Mouse (Mus musculus): ENCODE measurements around the gene Gm9821.
A peak's percentile ranks its signal among the peaks of the same experiment; 100 is the strongest.

The Gm9821 gene

DNA sequence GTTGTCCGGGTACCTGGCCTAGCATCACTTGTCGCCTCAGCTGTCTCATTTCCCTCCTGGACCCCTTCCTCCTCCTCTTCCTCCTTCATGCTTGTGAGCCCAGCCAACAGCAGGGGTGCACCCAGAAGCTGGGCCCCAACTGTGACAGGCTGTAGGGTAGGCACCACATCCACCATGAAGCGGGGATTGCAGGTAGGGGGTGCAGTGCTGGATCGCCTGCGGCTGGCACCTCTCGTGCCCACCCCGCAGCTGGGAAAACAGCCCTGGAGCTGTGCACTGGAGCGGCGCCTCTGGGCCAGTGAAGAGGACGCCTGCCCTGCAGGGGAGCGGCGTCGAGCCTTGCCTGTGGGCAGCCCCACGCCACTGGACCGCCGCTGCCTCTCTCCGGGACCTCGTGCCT is at the start of gene Gm9821:
Gm9821 (plus strand) TSS at position 221 of the 400 bp plus-strand sequence.
- peak; percentile 58 for DNase-seq

DNA sequence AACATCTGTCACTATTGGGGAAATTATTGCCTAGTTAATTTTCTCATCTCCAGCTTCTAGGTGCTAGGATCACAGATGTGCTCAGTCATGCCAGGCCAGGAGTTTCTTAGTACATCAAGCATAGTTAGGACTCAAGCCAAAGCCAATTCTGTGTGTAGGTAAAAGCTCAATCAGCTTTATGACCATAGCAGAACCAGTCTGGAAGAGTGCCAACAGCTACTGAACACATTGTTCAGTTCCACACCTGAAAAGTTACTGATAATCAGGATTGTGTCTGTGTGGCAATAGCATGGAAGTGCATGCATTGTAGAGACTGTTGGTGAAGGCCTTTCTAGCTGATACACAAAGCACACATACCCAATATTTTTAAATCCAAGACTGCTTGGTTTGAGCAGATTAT is 47.5 kb upstream of the Gm9821 start:
- no peak for DNase-seq

DNA sequence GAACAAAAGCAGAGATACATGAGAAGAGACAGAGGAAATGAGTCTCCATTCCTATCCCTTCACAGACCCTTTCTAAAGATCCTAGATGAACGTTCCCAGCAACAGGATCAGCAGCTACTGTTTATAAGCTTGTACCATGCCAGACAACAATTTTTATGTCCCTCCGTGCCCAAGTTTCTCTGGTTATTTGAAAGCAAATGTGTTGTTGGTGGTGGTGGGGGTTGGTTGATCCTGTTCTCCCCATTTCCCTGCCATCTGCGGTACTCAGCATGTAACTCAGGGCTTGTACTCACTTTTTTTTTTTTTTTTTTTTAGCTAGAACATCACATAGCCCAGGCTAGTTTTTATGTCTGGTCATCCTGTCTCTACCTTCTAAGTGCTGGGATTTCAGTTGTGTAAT is 46.4 kb upstream of the Gm9821 start:
- DNase-seq = no peak

DNA sequence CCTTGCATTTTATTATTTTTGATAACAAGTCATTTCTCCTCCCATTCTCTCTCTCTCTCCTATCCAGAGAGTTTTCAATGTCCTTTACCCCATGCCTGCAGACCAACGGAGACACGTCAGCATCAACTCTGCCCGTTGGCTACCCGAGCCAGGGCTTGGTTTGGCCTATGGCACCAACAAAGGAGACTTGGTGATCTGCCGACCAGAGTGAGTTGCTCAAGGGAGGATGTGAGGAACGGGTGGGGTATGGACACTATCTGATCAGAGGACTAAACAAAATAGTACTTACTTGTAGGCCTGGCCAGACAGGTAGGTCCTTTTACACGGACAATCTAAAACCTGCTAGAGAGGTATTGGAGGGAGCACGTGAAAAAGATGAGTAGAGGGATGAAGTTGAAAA is 45.1 kb upstream of the Gm9821 start:
- DNase-seq = no peak

DNA sequence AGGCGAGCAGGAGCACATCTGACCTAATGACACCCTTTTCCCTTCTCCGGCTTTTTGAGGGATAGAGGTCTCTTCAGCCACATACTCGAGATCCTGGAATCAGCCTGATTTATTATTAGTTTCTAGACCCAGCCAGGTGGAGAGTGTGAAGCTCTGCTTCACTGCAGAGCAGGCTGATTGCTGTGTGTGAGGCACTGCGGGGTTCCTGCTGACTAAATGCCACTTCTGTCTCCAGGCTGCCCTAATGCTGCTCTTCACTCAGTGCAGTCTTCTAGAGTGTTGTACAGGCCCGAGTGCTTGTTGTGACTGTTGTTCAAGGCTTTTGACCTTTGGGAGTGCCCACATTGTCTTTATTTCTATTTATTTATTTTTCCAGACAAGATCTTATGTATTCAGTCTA is 43.2 kb upstream of the Gm9821 start:
- peak; percentile 59 for DNase-seq

DNA sequence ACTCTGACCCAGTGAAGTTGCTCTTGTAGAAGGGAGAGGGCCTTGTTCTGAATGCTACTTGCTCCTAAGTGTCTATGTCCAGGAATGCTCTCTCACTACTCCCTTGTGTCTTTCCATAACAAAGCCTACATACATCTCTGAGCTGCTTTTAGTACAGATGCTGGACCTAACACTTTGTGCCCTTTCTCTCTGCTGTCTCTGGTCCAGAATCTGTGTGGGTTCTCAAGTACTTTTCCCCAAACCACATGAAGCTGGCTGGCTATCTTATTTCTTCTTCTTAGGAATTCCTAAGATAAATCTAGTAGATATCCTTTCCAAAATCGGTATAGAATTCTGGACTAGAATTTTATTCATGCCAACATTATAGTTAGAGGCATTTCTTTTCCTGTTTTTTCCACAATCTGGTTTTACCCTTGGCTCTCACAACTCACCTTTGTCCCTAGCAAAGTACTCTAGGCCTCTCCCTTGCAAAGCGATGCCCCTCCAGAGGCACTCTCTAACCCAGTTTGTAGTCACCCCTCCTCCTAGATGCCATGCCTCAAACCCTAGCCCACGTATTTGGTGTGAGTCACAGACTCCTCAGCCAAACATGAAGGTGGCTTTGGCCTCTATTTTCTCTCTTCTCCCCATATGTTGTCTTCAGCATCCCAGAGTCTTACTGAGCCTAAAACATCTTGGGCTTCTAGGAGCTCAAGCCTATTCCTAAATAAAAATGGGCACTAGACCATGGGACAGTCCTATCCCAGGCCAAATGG is 42.2 kb upstream of the Gm9821 start:
- no peak for DNase-seq

DNA sequence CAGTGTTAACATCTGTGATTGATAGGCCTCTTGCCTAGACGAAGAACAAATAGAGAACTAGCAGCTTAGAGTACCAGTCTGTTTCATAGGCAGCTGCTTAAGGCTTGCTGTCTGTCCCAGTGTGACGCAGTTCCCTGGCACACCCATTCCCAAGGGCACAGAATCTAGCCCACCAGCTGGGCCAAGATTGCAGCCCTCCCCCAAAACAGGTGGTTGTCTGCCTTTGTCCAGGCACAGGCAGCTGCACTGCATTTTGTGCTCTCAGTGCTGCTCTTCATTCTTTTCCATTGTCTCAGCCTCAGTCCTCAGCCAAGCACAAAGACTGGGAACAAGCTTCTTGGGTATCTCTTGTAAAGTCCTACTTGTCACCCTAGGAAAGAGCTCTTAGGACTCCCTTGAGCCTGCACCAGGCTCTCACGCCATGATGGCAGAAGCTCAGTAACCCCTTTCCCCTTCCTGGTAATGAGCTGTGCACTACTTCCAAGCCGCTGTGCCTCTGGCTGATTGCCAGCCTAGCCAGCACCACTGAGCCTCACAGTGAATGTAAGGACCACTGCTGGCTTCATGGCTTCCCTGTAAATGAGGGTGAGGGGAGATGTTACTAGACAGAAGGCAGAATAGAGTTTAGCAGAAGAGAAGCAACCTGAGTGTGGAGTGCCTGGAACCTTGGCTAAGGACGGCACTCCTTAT is 40.7 kb upstream of the Gm9821 start:
- no peak for DNase-seq

DNA sequence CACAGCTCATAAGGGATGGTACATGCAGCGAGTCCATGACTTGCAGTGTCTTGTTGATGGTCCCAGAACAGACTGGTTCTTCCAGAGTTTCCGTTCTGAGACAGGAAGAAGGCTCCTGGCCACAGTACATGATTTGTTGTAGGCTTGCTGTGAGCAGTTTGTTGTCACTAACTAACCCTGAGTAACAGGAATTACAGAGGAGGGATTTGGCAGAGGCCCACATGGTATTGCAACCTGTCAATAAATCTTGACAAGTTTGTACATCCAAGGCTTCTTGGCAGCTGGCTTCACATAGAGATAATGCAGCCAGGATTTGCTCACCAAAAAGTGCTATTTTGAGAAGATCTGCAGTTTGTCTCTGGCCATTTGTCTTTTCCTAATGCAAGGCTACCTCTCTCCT is 39.4 kb upstream of the Gm9821 start:
- no peak for DNase-seq

DNA sequence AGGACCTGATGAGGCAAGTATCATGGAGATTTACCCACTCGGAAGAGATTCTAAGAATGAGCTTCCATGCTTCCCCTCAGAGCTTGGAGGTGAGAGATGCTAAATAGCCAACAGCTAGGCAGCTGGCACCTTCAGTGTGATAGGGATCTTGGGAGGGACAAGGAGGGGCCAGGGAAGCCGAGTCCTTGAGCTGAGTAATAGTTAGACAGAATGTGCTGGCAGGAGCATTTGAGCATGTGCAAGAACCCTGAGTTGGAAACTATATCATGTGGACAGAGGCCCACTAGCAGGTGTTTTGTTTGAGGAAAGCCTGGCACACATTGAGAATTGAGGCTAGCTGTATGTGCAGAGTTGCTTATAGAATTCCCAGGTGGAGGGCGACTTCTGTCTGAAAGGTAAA is 32.9 kb upstream of the Gm9821 start:
- DNase-seq = no peak

DNA sequence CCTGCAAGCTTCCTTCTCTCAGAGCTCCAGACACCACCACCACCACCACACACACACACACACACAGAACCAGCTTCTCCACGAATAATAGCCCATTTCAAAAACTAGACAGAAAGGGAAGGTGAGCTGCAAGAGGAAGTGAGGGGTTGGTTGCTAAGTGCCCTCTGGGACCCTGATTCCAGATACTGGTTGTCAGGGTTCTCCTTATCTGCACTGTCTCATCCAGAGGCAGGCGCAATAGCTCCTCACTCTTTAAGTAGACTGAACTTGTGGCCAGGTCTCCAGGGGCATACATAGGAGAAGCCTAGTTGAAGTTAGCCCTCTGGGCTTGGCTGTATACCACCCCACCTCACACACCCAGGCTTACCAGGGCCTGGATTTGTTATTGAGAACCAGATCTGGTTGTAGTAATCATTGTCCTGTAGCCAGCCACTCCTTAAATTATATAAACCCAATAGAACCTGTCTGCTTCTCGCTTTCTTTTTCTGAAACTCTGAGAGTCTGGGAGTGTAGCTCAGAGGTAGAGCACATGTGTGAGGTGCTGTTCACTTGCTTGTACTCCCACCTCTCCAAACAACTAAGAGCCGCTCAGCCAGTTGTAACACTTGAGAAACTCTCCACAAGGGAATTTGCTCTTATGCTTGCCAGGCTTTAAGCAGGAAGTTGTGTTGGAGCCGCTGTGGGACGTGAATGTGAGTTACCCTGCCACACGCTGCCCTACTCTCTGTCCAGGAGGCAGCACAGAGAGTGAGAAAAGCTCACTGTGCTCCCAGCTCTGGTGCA is 32.0 kb upstream of the Gm9821 start:
- DNase-seq = no peak

DNA sequence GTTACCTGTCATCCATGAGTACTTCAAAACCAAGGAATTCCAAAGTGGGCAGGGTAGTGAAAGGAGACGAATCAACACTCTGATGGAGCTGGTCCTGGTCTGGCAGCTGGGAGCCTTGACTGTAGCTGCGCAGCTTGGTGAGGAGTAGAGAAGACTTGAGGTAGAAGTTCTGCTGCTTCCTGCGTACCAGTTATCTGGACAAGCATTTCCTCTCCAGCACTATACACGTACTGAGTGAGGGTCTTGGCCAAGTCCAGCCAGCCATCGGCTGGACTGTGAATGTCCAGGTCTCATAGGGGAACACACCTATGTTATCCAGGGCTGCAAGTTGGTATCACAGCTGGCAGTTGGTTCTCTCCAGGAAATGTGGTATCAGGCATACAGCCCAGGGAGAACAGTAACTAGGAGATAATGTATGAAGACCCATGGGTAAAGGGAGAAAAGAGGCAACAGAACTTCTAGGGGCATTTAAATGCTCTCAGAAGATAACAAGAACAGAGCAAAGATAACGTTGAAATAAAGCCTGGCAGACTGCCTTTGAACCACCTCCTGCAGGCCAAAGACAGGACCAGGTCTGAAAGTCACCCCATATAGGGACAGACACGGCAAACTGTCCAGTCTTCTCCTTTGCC is 29.0 kb upstream of the Gm9821 start:
- DNase-seq = no peak

DNA sequence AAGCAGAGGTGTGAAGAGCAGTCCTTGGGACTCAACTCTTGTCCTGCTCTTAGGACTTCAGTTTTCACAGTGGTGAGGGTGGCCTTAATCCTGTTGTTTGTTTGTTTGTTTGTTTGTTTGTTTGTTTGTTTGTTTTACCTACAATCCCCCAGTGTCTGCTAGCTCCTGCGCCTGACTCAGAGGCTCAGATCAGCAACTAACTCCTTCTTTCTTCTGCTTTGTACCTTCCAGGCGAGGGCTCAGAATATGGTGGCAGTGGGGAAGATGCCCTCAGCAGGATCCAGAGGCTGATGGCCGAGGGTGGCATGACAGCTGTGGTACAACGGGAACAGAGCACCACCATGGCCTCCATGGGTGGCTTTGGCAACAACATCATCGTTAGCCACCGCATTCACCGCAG is 28.4 kb upstream of the Gm9821 start:
- no peak for DNase-seq

DNA sequence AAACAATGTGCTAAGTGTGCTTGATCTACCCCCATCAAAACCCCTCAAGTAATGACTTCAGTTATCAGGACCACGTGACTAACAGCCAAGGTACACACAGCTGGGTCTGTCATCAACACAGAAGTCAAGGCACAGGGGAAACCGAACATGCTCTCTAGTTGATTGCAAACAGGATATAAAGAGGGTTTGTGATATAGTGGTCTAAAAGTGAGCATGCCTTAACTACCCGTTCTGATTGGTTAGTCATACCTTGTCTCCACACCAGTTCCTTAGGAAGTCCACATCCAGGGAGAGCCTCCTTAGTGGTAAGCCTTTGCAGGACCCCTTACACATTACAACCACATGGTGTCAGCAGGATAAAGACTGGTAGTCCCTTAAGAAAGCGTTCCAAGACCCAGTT is 25.4 kb upstream of the Gm9821 start:
- DNase-seq = no peak

DNA sequence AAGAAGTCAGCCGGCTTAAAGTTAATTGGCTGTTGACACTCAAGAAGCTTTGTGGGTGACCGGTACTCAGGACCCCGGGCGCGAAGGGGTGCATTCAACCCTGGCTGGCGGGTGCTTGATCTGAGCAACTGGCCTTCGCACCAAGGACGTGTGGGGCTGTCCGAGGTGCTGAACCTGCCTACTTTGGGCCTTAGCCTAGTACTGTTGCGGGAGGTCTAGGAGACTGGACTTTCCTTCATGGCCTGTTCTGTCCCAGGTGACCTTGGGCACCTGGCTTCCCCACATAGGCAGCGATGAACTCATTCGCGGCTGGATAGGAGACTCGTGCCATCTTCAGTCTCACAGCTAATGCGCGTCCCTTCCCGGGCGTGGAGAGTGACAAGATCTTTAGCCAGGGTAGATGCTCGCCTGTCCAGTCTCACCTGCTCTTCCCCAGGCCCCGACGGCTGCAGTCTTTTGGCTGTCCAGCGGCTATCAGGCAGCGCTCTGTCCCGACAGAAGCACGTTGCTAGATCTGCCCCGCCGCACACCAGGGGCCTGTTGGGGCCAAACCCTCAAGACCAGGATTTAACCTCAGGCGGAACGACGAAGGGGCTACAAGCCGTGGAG is 24.2 kb upstream of the Gm9821 start:
- peak; percentile 18 for DNase-seq

DNA sequence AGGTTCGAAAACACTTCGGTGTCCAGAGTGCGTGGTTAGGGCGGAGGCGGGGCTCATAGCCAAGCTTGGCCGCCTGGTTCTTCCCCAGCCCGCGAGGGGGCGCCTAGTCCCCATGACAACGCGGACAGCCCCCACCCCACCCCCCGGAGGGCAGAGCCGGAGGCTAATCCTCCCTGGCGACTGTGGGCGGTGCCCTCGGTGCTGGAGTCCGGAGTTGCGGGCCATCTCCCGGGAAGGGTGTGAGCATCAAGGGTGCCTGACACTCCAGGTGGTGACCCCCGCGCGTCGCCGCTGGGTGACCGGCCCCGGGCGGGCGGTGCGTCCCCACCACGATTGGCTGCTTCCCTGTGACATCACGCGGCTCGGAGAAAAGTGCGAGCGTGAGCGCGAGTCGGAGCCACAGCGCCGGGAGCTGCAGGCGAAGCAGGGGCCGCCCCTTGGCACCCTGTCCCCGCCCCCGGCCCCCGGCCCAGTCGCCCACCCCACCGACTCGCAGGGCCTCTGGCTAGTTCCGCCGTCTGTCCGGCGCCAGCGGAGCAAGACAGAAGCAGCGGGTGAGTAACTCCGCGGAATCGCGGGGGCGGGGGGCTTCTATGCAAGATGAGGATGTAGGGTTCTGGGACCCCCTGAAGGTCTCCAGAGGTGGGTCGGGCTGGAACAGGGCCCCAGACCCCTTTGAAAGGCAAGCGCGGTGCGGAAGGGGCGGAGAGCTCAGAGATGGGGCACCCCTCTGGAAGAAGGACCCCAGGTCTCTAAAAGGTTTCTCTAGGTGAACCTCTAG is 23.5 kb upstream of the Gm9821 start:
- peak; percentile 56 for DNase-seq

DNA sequence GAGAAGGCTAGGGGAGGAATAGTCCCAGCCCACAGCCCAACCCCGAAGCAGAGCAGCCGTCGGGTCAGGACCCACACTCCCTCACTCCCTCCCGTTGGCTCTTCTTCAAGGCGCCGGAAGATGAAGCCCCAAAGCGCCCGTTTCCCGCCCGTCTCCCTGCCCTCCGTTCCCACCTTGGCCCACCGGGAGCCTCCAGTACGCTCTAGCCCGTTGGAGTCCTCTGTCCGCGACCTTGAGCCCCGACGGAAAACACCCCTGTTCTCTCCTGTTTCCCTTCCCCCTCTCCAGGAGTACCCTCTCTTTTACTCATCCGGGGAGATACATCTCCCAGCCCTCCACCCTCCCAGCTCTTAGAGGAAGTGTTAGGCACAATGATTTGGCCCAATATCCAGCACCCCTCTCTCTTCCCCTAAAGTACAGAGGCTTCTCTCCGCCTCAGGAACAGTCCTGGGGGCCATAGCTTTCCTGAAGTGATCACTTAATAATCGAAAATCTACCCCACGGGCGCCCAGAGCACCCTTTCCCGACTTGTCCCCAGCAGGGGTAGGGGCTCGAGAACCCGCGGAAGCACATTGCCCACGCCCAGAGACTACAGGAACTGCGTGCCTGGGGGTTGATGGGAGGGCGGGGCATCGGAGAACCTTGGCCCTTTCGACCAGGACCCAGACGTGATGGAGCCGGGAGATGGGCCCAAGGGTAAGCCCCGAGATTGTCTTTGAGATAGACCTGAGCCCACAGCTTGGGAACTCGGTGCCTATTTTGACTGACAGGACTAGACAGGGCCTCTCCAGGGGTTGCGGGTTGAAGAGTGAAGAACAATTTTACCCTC is 22.7 kb upstream of the Gm9821 start:
- DNase-seq = peak; percentile 19

DNA sequence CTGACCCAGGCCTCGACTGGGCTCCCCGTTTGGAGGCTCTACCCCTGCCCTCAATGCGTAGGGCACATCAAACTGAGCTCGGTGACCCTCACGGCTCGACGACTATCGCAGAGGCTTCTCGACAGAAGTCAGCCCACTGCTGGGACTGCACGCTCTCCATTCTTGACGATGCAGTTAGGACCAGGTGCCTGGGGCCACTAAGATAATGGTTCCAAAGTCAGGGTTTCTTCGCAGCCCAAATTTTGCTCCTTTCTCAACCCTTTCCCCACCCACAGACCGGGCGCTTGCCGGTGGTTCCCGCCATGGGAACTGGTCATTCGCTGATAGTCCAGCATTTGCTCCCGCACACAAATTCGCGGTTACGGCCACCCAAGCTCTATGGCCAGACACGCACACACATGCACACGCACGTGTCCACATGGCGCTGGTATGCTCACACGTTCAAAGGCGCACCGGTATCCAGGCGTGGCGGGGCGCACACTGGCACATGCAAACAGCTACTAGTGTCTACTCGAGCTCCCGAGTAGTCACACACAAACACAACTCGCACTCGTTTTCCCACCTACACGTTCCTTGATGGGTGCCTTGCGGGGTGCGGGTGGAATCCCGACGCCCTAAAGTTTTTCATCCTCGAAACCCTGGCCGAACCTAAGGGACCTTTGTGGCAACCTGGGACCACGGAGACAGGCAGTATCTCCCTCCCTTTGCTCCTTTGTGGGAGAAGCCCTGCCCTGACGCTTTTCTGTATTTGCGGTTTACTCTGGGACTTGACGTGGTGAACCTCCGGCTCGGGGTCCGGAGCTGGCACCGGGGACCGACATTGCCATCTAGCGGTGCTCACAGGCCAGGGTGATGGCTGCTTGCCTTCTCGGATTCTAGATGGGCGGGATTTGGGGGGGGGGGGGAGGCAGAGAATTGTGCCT is 21.8 kb upstream of the Gm9821 start:
- peak; percentile 68 for DNase-seq

DNA sequence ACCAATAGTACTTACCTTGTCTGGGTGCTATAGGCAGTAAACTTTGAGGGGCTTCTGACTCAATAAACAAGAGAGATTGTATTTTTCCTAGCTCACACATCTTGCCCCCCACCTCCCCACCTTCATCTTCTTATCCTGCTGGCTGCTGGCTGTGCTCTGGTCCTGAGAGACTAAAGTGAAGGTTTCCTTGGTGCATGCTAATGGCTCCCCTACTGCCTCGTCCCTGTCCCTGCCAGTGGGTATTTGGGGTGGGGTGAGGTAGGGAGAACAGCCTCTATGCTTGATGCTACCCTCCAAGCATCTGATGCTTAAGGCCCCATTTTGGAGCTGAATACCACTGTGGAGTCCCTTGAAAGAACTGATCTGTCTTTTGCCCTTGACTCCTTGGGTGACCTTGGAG is 20.8 kb upstream of the Gm9821 start:
- DNase-seq = peak; percentile 26

DNA sequence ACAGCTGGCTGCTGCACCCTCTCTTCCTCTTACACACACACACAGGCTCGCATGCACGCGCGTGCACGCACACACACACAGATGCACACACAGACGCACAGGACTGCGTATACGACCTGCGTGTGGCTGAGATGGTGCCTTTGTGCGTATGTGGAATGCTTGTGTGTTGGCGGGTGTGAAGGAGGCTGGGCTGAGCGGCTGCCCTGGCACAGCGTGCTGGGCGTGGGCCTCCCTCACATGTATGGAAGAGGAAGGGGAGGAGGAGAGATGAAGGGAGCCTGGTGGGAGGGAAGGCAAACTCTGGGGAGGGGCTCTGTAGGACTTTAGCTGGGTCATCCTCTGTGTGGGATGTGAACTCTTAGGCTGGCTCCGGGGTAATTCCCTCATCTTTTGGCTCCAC is 20.1 kb upstream of the Gm9821 start:
- DNase-seq = peak; percentile 34

DNA sequence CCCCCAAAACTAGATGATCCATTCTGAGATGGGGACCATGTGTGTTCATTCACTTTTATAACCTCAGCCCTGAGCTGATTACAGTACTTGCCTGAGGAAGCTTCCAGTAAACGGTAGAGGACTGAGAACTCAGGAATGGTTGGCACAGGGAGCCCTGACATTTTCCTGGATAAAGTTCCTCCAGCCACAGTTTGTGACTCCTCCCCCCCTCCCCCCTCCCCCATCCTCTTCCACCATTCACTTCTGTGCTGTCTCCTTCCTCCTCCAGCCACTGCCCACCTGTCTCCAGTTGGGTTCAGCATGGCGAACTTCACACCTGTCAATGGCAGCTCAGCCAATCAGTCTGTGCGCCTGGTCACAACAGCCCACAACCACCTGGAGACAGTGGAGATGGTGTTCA is 18.6 kb upstream of the Gm9821 start, which contains the start of gene Chrm4:
Chrm4 (plus strand) TSS at position 301 of the 400 bp plus-strand sequence.
- no peak for DNase-seq
